Mouse (Mus musculus): ENCODE data around the gene Zfp760.

- TF ChIP-seq POLR2A (IDR thresholded peaks at IDR 0.05; ENCODE audit: control insufficient read depth, extremely low read depth, insufficient read depth, low read length, poor library complexity), result no peak
- TF ChIP-seq CTCF (IDR thresholded peaks at IDR 0.05; ENCODE audit: borderline replicate concordance, control insufficient read depth, extremely low read depth, insufficient read depth, low read length, poor library complexity), result no peak
These were observed 11.5 kb upstream of the Zfp760 start for GRCm38 (mm10) chr17:21696073-21696472.
